Mouse (Mus musculus): ENCODE measurements at regions not wholly inside any gene's neighbourhood (a gene's known extent, or its start where the extent isn't known, plus 50 kb on each side); places are given as distances from the start of the nearest gene placed in this dataset.

- no peak for TF ChIP-seq GATA1 (IDR thresholded peaks at IDR 0.05; ENCODE audit: low read length)
- no peak for TF ChIP-seq TAL1 (IDR thresholded peaks at IDR 0.05; ENCODE audit: low read length)
Observed at GRCm38 (mm10) chr11:113166517-113166916, 384.5 kb downstream of the Sox9 start.

Measured in erythroblast, embryonic 14.5 days (primary cell).